Mouse (Mus musculus) hematopoietic stem cell, adult 5-6 weeks (primary cell): ENCODE data around the gene Il17rb. TPM values are rescaled to one million over a fixed set of nuclear protein-coding genes. Genes with fewer than 3 reads are reported as not detected.

Source experiments
- ATAC-seq, 2 experiments: fragments of 125-278 bp in 1 of 2; replicated peaks in 1 of 2; 2 replicates each; pipeline ENCODE4 v1.8.0; 2016 to 2017; ENCODE audit warnings: inconsistent platforms in 2 of 2, mild to moderate bottlenecking in 2 of 2, moderate number of reproducible peaks in 2 of 2, low read depth in 1 of 2, moderate TSS enrichment in 1 of 2; ENCODE audit not compliant: low FRiP score in 2 of 2, poor library complexity in 2 of 2, severe bottlenecking in 2 of 2, insufficient read depth in 1 of 2, low TSS enrichment in 1 of 2
- total RNA-seq: library from RNA; stranded (forward); fragments of 172-1452, 232-1000 nt; gene quantifications from 2 replicates; pipeline ENCODE4 v1.2.3, GENCODE M21; 2017

The Il17rb gene
- 3.4 and 3.6 TPM in 2 replicates for total RNA-seq

- peak; percentile 72 for ATAC-seq
These were observed at the start of gene Il17rb, which contains the start of gene Chdh for GRCm38 (mm10) chr14:30008733-30009575. Gene Il17rb, minus strand, starts transcription at chr14:30008896. Gene Chdh, plus strand, starts transcription at chr14:30009023.

GRCm38 (mm10) chr14:30056031-30056766 lies 47.5 kb upstream of the Il17rb start:
- ATAC-seq: no peak

GRCm38 (mm10) chr14:30054922-30055321 lies 46.2 kb upstream of the Il17rb start:
- no peak for ATAC-seq

- no peak for ATAC-seq
These were observed 41.6 kb upstream of the Il17rb start for GRCm38 (mm10) chr14:30050280-30050679.

- ATAC-seq: no peak
These were observed 39.4 kb upstream of the Il17rb start for GRCm38 (mm10) chr14:30048049-30048448.

- ATAC-seq: no peak
These were observed 38.3 kb upstream of the Il17rb start for GRCm38 (mm10) chr14:30046976-30047375.

GRCm38 (mm10) chr14:30045704-30046220 lies 37.1 kb upstream of the Il17rb start:
- no peak for ATAC-seq

- ATAC-seq: no peak
These were observed 36.5 kb upstream of the Il17rb start for GRCm38 (mm10) chr14:30045239-30045638.

- peak; percentile 80 to 91 for ATAC-seq
These were observed 34.8 kb upstream of the Il17rb start for GRCm38 (mm10) chr14:30043356-30043940.

- no peak for ATAC-seq
These were observed 33.1 kb upstream of the Il17rb start for GRCm38 (mm10) chr14:30041836-30042235.

GRCm38 (mm10) chr14:30039413-30039812 lies 30.7 kb upstream of the Il17rb start:
- ATAC-seq: no peak

GRCm38 (mm10) chr14:30038431-30038830 lies 29.7 kb upstream of the Il17rb start:
- ATAC-seq: no peak

- no peak; a peak in 1 of 4 replicates for ATAC-seq
These were observed 24.7 kb upstream of the Il17rb start for GRCm38 (mm10) chr14:30033405-30033804.

- ATAC-seq: peak in 1 of 2 experiments; percentile 59; a peak in 1 of 4 replicates
These were observed 18.7 kb upstream of the Il17rb start for GRCm38 (mm10) chr14:30027378-30027777.

GRCm38 (mm10) chr14:30024387-30024786 lies 15.7 kb upstream of the Il17rb start:
- peak; percentile 47 to 55; a peak in 2 of 4 replicates for ATAC-seq

- peak; percentile 50 to 64; a peak in 3 of 4 replicates for ATAC-seq
These were observed 13.8 kb upstream of the Il17rb start for GRCm38 (mm10) chr14:30022471-30022870.

GRCm38 (mm10) chr14:30019792-30020575 lies 11.3 kb upstream of the Il17rb start:
- no peak for ATAC-seq
